Mouse (Mus musculus): Measurements from ENCODE around the gene Ing2. TPM values are rescaled to one million over a fixed set of nuclear protein-coding genes. Genes with fewer than 3 reads are reported as not detected.

Gene Ing2
- total RNA-seq, 2 experiments from 2014 or later, result 25.6 to 26.9 TPM

DNA sequence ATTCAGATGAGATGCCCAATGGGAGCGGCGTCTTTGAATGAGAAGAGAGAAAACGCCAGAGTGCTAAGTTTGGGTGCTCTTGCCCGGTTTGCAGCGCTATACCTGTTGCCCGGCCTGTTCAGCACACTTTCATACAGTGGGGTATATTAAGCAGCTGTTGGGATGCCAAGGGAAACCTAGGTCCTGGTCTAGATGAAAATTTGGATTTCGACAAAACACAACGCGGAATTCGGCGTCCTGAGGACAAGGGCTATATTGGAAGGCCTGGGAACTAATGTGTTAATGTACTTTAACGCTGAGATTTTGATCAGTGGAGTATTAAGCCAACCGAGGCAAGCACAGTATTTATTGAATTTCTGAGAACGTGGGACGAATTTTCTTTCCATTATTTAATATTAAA, 868 bp upstream of the Ing2 start:
- peak in 1 of 2 experiments; percentile 32 for DNase-seq (ENCODE audit: low spot score in 2 of 2)

DNA sequence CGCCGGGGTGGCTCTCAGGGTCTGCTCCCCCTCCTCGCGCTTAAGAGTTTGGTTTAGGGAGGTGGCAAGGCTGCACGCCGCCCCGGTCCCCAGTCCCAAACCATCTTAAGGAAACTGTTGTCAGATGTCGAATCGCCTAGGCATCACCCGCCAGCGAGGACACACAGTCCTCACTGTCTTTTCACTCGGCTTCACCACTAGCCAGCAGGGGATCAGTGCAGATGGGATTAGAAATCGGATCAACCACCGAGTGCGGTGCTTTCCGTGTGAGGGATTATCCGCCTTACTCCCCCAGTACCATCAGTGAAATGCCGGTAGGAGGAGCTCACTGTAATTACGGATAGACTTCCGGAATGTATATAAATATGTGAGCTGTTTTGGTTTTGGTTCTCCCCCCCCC, 430 bp upstream of the Ing2 start:
- DNase-seq (ENCODE audit: low spot score in 2 of 2), result no peak

DNA sequence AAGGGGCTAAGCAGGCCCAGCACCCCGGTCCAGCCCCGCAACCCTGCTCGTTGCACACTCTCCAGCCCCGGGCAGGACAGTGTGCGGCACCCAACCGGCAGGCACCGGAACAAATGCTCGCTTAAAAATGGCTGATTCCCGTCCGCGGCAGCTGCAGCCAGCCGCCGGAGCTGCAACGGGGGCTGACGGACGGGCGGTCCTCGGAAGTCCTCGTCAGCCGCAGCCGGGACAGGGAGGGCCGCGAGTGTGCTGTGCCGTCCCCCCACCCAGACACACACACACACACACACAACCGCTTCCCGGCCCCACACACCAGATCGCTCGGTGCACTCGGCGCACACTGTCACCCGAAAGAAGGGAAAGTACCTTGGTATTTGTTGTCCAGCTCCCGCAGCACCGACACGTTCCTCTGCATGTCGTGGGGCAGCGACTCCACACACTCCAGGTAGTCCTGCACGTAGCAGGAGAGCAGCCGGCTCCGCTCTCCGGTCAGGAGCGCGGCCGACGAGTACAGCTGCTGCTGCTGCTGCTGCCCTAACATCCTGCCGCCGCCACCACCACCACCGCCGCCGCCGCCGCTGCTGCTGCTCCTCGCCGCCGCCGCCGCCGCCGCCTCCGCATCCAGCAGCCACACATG, 1.1 kb downstream of the Ing2 start:
- peak in 1 of 2 experiments; percentile 48 for DNase-seq (ENCODE audit: low spot score in 2 of 2)

DNA sequence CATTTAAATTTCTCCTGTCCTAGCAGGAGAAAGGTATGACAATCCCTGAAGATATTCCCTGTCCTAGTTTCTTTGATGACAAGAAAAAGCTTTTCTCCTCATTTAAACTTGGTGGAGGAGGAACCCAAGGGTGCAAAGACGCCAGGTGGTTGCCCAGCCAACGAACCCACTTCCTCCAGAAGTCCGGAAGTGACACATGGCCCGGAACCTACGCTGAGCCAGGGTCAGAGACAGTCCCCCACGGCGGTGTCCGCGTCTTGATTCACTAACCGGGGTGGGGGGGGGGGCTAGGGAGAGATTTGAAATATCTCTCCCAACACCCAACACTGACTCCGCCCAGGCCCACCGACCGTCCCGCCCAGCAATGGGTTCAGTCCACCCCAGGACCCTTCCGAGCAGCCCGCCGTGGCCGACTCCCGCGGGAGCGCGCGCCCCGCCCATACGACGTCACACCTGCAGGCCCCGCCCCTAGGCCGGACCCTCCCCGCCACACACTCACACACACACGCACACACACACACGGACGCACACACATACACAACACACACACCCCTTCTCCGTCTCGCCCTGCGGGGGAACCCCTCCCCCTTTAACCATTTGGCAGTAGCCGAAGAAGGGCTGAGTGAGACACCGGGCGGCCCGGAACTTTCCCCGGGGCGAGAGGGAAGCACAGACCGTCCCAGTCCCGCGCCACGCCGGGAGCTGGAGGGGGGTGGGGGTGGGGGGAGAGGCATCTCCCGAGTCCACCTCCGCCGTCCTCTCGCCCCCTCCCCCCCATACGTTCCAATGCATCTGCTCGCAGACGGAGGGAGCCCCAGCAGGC, 1.8 kb downstream of the Ing2 start:
- peak; percentile 94 for DNase-seq (ENCODE audit: low spot score in 2 of 2)

DNA sequence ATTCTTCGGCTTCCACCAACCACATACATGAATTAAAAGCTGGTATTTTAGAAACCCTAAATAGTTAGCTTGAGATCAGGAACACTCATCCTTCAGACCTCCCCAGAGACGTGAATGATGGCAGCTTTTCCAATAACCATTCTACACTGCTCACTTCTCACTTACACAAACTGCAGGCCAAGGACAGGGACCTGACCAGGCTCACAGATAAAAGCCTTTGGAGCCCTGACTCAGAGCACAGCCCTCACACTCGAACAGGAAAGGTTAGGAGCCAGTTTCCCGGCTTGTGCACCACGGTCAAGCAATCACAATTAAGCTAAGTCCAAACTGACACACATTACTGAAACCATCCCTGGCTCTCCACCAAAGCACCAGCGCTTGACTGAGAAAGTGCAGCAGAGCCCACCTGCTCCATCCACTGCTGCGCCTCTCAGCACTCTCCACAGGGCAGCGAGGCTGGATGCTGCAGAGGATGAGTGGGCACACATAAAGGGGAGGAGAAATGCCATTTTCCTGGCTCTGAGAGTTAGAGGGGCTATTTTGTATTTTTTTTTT, 11.0 kb downstream of the Ing2 start:
- no peak for DNase-seq (ENCODE audit: low spot score in 2 of 2)

GRCm38 (mm10) chr8:47663201-47663600, 12.2 kb downstream of the Ing2 start:
- no peak for DNase-seq (ENCODE audit: low spot score in 2 of 2)

GRCm38 (mm10) chr8:47662716-47663115, 12.6 kb downstream of the Ing2 start:
- no peak for DNase-seq (ENCODE audit: low spot score in 2 of 2)

GRCm38 (mm10) chr8:47660394-47660793, 15.0 kb downstream of the Ing2 start:
- no peak for DNase-seq (ENCODE audit: low spot score in 2 of 2)

DNA sequence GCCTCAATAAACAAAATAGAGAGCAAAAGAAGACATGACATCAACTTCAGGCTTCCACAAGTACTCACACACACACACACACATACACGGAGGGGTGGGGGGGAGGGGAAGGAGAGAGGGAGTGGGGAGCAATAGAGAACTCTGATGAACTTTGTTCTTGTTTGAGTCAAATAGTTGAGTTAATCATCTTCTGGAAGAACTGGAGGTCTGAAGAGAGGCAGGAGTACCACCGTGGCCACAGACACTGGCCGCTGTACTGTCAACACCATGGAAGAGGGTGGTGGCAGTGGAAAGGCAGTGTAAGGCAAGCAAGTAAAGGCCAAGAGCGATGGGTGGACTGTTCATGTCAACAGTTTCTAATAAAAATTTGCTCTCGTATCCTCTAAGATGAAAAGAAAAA, 15.9 kb downstream of the Ing2 start:
- no peak for DNase-seq (ENCODE audit: low spot score in 2 of 2)

DNA sequence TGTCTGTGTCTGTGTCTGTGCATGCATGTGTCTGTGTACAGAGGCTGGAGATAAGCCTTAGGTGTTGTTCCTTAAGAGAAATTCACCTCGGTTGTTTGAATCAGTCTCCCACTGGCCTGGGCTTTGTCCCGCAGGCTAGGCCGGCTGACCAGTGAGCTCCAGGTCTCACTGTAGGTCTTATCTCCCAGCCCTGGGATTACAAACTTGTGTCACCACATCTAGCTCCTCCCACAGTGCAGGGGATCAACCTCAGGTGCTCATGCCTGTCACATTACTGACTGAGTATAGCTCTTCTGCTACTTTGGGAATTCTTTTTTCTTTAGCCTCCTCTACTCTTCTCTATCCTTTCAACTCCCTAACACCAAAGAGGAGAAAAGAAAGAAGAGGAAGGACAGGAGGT, 20.9 kb downstream of the Ing2 start:
- no peak for DNase-seq (ENCODE audit: low spot score in 2 of 2)

- DNase-seq (ENCODE audit: low spot score in 2 of 2), result no peak
Measured at GRCm38 (mm10) chr8:47652737-47653076, 22.6 kb downstream of the Ing2 start.

DNA sequence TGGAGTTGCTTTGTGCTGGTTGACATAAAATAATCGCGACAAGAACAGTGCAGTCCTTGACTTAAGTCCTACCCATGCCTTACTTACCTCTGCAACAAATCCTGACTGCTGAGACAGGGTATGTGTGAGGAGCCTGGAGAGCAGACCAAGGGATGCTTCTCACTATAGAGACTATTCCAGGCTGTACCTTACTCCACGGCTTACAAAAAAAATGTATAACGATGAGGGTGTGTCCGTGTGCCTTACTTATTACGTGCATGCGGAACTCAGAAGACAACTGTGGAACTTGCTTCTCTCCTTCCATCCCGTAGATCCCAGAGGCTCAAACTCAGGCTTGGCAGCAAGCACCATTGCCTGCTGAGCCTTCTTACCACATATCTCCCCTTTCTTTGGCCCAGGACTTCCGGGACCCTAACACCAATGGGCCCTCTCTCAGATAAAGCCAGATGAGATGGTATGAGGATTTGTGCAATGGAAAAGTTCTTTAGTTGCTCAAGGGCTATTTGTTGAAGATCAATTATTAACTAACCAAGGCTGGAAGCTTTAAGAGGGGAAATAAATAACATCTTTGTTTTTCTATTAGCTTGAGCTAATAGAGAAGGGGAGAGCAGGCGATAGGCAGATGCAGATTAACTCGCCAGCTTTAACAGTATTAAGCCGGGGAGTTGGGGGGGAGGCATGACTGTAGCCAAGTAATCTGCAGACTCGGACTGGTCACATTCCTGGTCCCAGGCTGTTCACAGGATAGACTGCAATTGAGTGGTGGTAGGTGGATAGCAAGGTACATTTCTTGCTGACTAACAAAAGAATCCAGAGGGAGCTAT, 23.2 kb downstream of the Ing2 start:
- DNase-seq (ENCODE audit: low spot score in 2 of 2), result no peak

GRCm38 (mm10) chr8:47650853-47651252, 24.5 kb downstream of the Ing2 start:
- DNase-seq (ENCODE audit: low spot score in 2 of 2), result no peak

DNA sequence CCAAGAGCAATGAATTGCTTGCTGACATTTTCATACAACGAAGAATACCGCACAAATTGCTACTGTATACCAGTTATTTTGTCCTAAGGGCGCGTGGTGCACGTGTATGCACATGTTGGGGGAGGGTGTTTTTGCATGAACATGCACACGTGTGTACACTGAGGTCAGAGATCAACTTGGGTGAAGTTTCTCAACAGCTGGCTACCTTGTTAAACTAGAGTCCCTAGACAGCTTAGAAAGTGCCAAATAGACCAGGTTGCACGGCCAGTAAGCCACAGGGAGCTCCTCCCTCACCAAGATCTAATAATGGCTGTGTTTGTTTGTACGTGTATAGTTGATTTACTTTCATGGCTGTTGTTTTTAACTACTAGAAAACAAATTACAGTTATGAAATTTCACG, 25.8 kb downstream of the Ing2 start:
- no peak for DNase-seq (ENCODE audit: low spot score in 2 of 2)

DNA sequence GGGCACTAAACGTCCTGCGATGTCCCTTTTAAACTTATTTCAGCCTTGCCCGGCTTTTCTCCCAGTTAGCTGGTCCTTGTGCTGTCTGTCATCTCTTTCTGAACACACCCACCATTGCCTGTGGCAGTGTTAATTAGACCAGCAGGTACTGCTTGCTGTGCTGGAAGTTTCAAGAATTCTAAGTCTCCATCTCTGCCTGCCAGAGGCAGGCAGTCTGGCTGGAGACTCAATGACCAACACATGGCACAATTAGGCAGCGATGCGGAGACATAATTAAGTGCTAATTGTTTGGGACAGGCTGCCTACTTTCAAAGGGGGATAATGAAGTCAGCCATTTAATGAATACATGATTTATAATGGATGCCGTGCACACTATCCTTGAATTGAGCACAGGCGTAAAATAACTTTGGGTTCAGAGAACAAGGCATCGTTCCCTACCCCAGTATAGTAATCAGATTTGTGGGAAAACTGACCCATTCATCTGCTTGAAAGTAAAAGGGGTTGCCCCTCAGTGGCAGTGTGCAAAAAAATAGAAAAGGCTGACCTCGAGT, 32.8 kb downstream of the Ing2 start:
- DNase-seq (ENCODE audit: low spot score in 2 of 2), result peak; percentile 14 to 17

DNA sequence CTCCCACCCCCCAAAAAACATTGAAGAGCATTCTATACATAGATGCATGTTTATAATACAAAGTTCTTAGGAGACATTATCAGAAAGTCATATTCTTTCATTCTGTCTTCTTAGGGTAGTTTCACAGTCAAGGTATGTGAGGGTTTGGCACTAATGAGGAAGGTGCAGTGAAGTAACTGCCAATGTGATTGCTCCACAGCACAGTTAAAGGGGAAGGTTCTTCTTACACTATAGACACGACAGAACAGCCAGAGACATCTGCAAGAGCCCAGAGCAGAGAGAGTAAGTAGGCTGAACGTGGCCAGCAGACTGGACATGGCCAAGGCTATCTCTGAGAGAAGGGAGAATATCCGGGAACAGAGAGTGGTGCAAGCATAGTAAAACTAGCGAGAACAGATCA, 38.2 kb downstream of the Ing2 start:
- no peak for DNase-seq (ENCODE audit: low spot score in 2 of 2)

GRCm38 (mm10) chr8:47636032-47636431, 39.3 kb downstream of the Ing2 start:
- DNase-seq (ENCODE audit: low spot score in 2 of 2), result no peak

DNA sequence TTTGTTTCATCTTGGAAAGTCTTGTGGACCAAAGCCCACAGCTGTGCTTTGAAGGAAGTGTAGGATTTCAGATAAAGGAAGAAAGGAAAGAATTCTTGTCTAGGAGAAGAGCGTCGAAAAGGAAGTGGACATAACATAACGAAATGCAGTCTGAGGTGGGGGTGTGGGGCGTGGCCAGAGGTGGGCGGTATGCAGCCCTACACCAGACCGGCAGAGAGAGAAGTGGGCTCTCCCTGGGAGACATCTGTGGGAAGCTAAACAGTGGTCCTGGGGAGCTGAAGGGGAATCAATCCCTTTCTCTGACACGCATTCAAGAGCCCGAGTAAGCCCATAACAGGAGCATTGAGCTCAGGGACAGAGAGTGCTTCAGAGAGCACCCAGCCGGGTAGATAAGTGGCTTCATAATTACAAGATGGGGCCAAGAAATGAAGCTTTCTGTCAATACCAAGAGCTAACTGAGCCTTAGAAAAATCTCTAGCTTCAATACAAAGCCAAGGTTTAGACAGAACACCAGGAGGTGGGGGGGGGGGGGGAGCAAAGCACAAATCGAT, 40.5 kb downstream of the Ing2 start:
- no peak for DNase-seq (ENCODE audit: low spot score in 2 of 2)

DNA sequence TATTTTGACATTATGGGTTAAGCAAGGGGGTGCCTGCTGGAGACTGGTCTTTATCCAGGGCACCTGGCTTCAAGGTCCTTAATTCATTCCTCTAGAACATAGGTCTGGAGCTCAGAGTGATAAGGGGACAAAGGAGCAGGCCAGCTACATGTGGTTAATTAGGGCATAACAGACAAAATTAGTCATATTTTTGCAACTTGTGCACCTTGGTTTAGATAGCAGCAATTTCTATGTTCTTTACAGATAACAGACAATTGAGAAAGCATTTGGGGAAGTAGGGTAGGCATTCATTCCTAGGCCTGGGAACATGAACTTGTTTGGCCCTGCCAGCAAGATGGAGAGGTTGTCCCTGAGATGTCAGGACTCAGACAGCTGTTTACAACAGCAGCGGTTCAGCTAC, 54.2 kb downstream of the Ing2 start:
- no peak for DNase-seq (ENCODE audit: low spot score in 2 of 2)
